Mouse (Mus musculus): ENCODE results near the gene Wwc1. TPM values are rescaled to one million over a fixed set of nuclear protein-coding genes. Genes with fewer than 3 reads are reported as not detected.
A peak's percentile ranks its signal among the peaks of the same experiment; 100 is the strongest.

Wwc1 gene
- total and polyA plus RNA-seq, 3 experiments: 0.89 to 8.7 (median 2.0) TPM

GRCm38 (mm10) chr11:35927309-35927708, 53.0 kb downstream of the Wwc1 start:
- Histone ChIP-seq H3K9me3 (replicated peaks; ENCODE audit: low read length) (peaks cover 6% of the 10 kb centered on the region), H3K27me3 (replicated peaks) (no peaks in the 10 kb centered on the region), H3K4me3 (replicated peaks in 1 of 3; ENCODE audit: low read depth in 2 of 3, low read length in 2 of 3, poor library complexity in 1 of 3) (no peak overlapping the region), H3K4me1 (ENCODE audit: control insufficient read depth in 1 of 2, insufficient read depth in 2 of 2) (peaks cover 0 to 16% of the 10 kb centered on the region in 2 experiments; a peak in 2 of 4 replicates), H3K79me2 (replicated peaks; ENCODE audit: control insufficient read depth, extremely low read depth, insufficient read depth, poor library complexity, severe bottlenecking) (no peaks in the 10 kb centered on the region), H3K4me2 (ENCODE audit: insufficient read depth, low read depth, poor library complexity, severe bottlenecking) (no peak overlapping the region), H3K36me3 (replicated peaks in 1 of 2; ENCODE audit: control insufficient read depth in 1 of 2, insufficient read depth in 1 of 2, low read length in 1 of 2) (no peaks in the 10 kb centered on the region), H3K9ac (ENCODE audit: insufficient read depth, low read depth) (no peak overlapping the region), H3K27ac (ENCODE audit: insufficient read depth, low read depth) (no peak overlapping the region)
- in situ Hi-C loops (cut with MboI; ENCODE audit: low pct_ligation_motif_present, low pct_unique_long_range_greater_than_20kb, low sequenced_read_pairs) (no loop called here), dilution Hi-C loops (cut with MboI; ENCODE audit: extremely low pct_ligation_motif_present, extremely low pct_unique_long_range_greater_than_20kb, low sequenced_read_pairs) (no loop called here)
- TF ChIP-seq ZNF384 (IDR thresholded peaks at IDR 0.05; ENCODE audit: low read depth, low read length): no peak
- DNase-seq (ENCODE audit: extremely low read depth): no peak

- H3K4me2 ChIP-seq (ENCODE audit: insufficient read depth, low read depth, poor library complexity, severe bottlenecking): no peak overlapping the region
- no peaks in the 10 kb centered on the region for H3K79me2 ChIP-seq (replicated peaks; ENCODE audit: control insufficient read depth, extremely low read depth, insufficient read depth, poor library complexity, severe bottlenecking)
- no peaks in the 10 kb centered on the region for H3K36me3 ChIP-seq (replicated peaks in 1 of 2; ENCODE audit: control insufficient read depth in 1 of 2, insufficient read depth in 1 of 2, low read length in 1 of 2)
- H3K27ac ChIP-seq (ENCODE audit: insufficient read depth, low read depth): no peak overlapping the region
- TF ChIP-seq CTCF (conservative IDR thresholded peaks at IDR 0.05 in 1 of 2, IDR thresholded peaks at IDR 0.05 in 1 of 2; ENCODE audit: low read depth in 2 of 2, low read length in 2 of 2): no peak
- H3K4me1 ChIP-seq (ENCODE audit: control insufficient read depth in 1 of 2, insufficient read depth in 2 of 2): peaks cover 0 to 7% of the 10 kb centered on the region in 2 experiments; a peak in 2 of 4 replicates
- dilution Hi-C loops (cut with MboI; ENCODE audit: extremely low pct_ligation_motif_present, extremely low pct_unique_long_range_greater_than_20kb, low sequenced_read_pairs): no loop called here
- no peak overlapping the region for H3K9ac ChIP-seq (ENCODE audit: insufficient read depth, low read depth)
- H3K27me3 ChIP-seq (replicated peaks): no peaks in the 10 kb centered on the region
- no peak for DNase-seq (ENCODE audit: extremely low read depth)
- no peak overlapping the region for H3K4me3 ChIP-seq (replicated peaks in 1 of 3; ENCODE audit: low read depth in 2 of 3, low read length in 2 of 3, poor library complexity in 1 of 3)
- peaks cover 6% of the 10 kb centered on the region for H3K9me3 ChIP-seq (replicated peaks; ENCODE audit: low read length)
- in situ Hi-C loops (cut with MboI; ENCODE audit: low pct_ligation_motif_present, low pct_unique_long_range_greater_than_20kb, low sequenced_read_pairs): no loop called here
Measured at GRCm38 (mm10) chr11:35925592-35925991, 54.7 kb downstream of the Wwc1 start.

GRCm38 (mm10) chr11:35922205-35922873, 58.0 kb downstream of the Wwc1 start:
- H3K27me3 ChIP-seq (replicated peaks): no peaks in the 10 kb centered on the region
- H3K9ac ChIP-seq (ENCODE audit: insufficient read depth, low read depth): no peak overlapping the region
- no peak overlapping the region for H3K27ac ChIP-seq (ENCODE audit: insufficient read depth, low read depth)
- dilution Hi-C loops (cut with MboI; ENCODE audit: extremely low pct_ligation_motif_present, extremely low pct_unique_long_range_greater_than_20kb, low sequenced_read_pairs) (no loop called here), in situ Hi-C loops (cut with MboI; ENCODE audit: low pct_ligation_motif_present, low pct_unique_long_range_greater_than_20kb, low sequenced_read_pairs) (no loop called here)
- peaks cover 0 to 7% of the 10 kb centered on the region in 2 experiments; a peak in 2 of 4 replicates for H3K4me1 ChIP-seq (ENCODE audit: control insufficient read depth in 1 of 2, insufficient read depth in 2 of 2)
- TF ChIP-seq NELFE (IDR thresholded peaks at IDR 0.05; ENCODE audit: low read depth, low read length) (no peak), CTCF (conservative IDR thresholded peaks at IDR 0.05 in 1 of 2, IDR thresholded peaks at IDR 0.05 in 1 of 2; ENCODE audit: low read depth in 2 of 2, low read length in 2 of 2) (peak in 1 of 2 experiments; percentile 31; a peak in 2 of 4 replicates), RAD21 (IDR thresholded peaks at IDR 0.05; ENCODE audit: low read depth, low read length) (peak; percentile 28)
- H3K4me2 ChIP-seq (ENCODE audit: insufficient read depth, low read depth, poor library complexity, severe bottlenecking): no peak overlapping the region
- no peak overlapping the region for H3K4me3 ChIP-seq (replicated peaks in 1 of 3; ENCODE audit: low read depth in 2 of 3, low read length in 2 of 3, poor library complexity in 1 of 3)
- no peaks in the 10 kb centered on the region for H3K79me2 ChIP-seq (replicated peaks; ENCODE audit: control insufficient read depth, extremely low read depth, insufficient read depth, poor library complexity, severe bottlenecking)
- H3K36me3 ChIP-seq (replicated peaks in 1 of 2; ENCODE audit: control insufficient read depth in 1 of 2, insufficient read depth in 1 of 2, low read length in 1 of 2): no peaks in the 10 kb centered on the region
- DNase-seq (ENCODE audit: extremely low read depth): no peak
- H3K9me3 ChIP-seq (replicated peaks; ENCODE audit: low read length): peaks cover 4% of the 10 kb centered on the region

GRCm38 (mm10) chr11:35920776-35921175, 59.6 kb downstream of the Wwc1 start:
- Histone ChIP-seq H3K36me3 (replicated peaks in 1 of 2; ENCODE audit: control insufficient read depth in 1 of 2, insufficient read depth in 1 of 2, low read length in 1 of 2) (no peaks in the 10 kb centered on the region), H3K4me1 (ENCODE audit: control insufficient read depth in 1 of 2, insufficient read depth in 2 of 2) (peaks cover 0 to 7% of the 10 kb centered on the region in 2 experiments; a peak in 2 of 4 replicates), H3K9me3 (replicated peaks; ENCODE audit: low read length) (no peaks in the 10 kb centered on the region), H3K4me3 (replicated peaks in 1 of 3; ENCODE audit: low read depth in 2 of 3, low read length in 2 of 3, poor library complexity in 1 of 3) (no peak overlapping the region), H3K9ac (ENCODE audit: insufficient read depth, low read depth) (no peak overlapping the region), H3K27me3 (replicated peaks) (no peaks in the 10 kb centered on the region), H3K4me2 (ENCODE audit: insufficient read depth, low read depth, poor library complexity, severe bottlenecking) (no peak overlapping the region), H3K27ac (ENCODE audit: insufficient read depth, low read depth) (no peak overlapping the region), H3K79me2 (replicated peaks; ENCODE audit: control insufficient read depth, extremely low read depth, insufficient read depth, poor library complexity, severe bottlenecking) (no peaks in the 10 kb centered on the region)
- dilution Hi-C loops (cut with MboI; ENCODE audit: extremely low pct_ligation_motif_present, extremely low pct_unique_long_range_greater_than_20kb, low sequenced_read_pairs): no loop called here
- DNase-seq (ENCODE audit: extremely low read depth): no peak
- in situ Hi-C loops (cut with MboI; ENCODE audit: low pct_ligation_motif_present, low pct_unique_long_range_greater_than_20kb, low sequenced_read_pairs): no loop called here
- no peak for TF ChIP-seq MXI1 (IDR thresholded peaks at IDR 0.05; ENCODE audit: low read depth, low read length)
- TF ChIP-seq NELFE (IDR thresholded peaks at IDR 0.05; ENCODE audit: low read depth, low read length): no peak
- TF ChIP-seq MAX (IDR thresholded peaks at IDR 0.05; ENCODE audit: low read length): no peak
- no peak for TF ChIP-seq JUN (IDR thresholded peaks at IDR 0.05; ENCODE audit: insufficient read depth, low read depth, low read length)
- no peak for TF ChIP-seq SIN3A (IDR thresholded peaks at IDR 0.05; ENCODE audit: low read length)
- no peak for TF ChIP-seq POLR2A (IDR thresholded peaks at IDR 0.05; ENCODE audit: low read depth, low read length)
- TF ChIP-seq ELF1 (IDR thresholded peaks at IDR 0.05; ENCODE audit: low read depth, low read length): no peak
- TF ChIP-seq RCOR1 (conservative IDR thresholded peaks at IDR 0.05; ENCODE audit: low read depth, low read length): no peak
- TF ChIP-seq RAD21 (IDR thresholded peaks at IDR 0.05; ENCODE audit: low read depth, low read length): no peak
- TF ChIP-seq JUND (conservative IDR thresholded peaks at IDR 0.05; ENCODE audit: low read depth, low read length): no peak
- no peak for TF ChIP-seq TBP (conservative IDR thresholded peaks at IDR 0.05; ENCODE audit: low read depth, low read length)
- no peak for TF ChIP-seq SMC3 (IDR thresholded peaks at IDR 0.05; ENCODE audit: low read depth, low read length)
